Mouse (Mus musculus): ENCODE measurements around the gene Ankrd11.

Gene Ankrd11

DNA sequence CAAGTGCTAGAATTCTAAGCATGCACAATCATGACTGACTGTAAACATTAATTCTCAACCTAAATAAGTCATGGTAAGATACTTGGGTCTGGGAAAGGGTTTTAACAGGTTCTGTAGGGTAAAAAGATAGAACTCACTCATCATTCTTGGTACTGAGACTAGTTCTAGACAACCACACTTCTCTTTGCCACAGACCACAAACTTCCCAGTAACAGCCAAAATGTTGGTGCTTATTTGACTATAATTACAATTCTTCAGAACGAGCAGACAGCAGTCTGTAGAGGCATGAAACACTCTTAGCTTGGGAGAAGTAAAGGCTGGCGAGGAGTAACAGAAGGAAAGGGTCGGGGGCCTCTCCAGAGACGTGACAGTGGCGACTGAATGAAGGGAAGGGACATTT lies 80.0 kb downstream of the Ankrd11 start:
- in situ Hi-C loops (cut with MboI, MseI): loop anchor here in 1 of 2 experiments (5.0 kb wide), 1 partner anchor 230 kb away; no protein-coding TSS in a partner anchor

DNA sequence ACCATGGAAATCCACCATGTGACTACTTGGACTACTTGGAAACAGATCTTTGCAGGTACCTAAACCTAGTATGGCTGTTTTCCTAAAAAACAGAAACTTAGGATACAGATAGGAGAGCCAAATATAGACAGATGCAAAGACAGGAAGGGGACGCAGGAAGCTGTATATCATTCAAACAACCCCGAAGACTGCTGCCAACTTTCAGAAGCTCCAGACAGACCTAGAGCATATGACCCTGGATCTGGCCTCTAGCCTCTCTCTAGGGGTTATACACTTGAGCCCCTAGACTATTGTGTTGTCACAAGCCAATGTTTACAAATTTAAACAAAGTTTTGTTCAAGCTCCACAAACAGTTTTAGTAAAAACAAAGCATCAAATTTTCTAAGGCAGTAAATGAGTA lies 80.6 kb downstream of the Ankrd11 start:
- in situ Hi-C loops (cut with MboI, MseI): loop anchor here in 1 of 2 experiments (5.0 kb wide), 1 partner anchor 231 kb away; no protein-coding TSS in a partner anchor

DNA sequence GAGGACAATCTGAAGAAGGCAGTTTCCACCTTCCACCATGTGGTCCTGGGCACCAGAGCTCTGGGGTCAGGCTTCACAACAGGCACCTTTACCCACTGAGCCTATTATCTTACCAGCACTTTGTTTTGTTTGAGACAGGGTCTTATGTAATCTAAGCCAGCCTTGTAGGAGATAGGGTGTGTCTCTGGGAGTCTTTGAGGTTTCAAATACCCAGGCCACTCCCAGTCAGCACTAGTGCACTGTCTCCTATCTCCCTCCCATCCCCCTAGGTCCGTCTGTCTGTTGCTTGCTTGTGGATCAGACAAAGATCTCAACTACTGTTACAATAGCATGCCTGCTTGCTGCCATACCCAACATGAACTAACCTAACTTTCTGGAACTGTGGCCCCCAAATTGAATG lies 81.1 kb downstream of the Ankrd11 start:
- in situ Hi-C loops (cut with MboI, MseI): loop anchor here in 1 of 2 experiments (5.0 kb wide), 1 partner anchor 231 kb away; no protein-coding TSS in a partner anchor

DNA sequence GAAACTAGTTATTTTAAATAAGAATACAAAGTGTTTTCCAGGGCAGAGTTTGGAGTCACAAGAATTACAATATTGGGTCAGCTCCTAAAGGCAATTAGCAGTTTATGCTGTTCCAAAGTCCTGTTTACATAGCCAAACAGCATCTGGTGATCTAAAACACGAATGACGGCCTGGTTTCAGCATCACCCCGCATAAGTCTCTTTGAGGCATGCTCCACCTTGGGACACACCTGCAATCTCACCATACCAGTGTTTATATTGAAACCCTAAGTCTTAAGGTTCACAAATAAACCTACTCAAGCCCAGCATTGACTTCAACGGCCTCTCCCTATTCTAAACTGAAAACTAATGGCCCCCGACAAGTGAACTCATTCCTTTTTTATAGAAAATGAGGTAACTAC lies 81.8 kb downstream of the Ankrd11 start:
- in situ Hi-C loops (cut with MboI, MseI): loop anchor here in 1 of 2 experiments (5.0 kb wide), 1 partner anchor 232 kb away; no protein-coding TSS in a partner anchor

DNA sequence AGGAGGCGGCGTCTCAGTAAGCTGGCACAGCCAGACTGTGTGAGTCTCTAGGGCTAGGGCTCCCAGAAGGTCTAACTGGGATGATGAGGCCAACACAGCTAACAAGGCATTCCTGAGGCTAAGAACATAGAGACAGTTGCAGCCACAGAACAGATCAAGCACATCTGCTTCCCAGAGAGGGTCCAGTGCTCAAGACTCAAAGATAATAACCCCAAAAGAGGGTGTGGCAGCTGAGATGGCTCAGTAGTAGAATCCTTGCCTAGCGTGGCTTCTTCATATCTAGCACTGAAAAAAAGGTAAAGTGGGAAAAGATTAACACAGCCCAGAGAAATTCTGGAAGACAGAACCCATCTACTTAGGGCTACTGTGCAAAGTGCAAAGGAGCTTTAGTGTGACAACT lies 86.1 kb downstream of the Ankrd11 start:
- in situ Hi-C loops (cut with MboI, MseI): no loop called here

DNA sequence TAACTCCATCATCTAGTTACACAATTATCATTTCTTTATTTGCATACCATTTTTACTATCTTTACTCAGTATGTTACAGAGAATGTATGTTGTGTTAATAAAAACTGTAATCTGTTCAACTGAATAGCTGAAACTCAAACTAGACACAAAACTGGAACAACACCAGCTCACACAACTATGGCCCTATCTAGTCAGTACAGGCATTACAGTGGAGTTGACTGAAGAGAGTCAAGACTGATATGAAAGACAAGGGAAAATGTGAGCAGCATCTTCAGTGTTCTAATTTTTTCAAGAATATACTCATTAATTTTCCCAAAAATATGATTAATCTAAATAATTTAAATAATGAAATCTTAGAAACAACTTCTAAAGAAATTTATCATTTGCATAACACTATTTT lies 86.9 kb downstream of the Ankrd11 start:
- in situ Hi-C loops (cut with MboI, MseI): no loop called here

DNA sequence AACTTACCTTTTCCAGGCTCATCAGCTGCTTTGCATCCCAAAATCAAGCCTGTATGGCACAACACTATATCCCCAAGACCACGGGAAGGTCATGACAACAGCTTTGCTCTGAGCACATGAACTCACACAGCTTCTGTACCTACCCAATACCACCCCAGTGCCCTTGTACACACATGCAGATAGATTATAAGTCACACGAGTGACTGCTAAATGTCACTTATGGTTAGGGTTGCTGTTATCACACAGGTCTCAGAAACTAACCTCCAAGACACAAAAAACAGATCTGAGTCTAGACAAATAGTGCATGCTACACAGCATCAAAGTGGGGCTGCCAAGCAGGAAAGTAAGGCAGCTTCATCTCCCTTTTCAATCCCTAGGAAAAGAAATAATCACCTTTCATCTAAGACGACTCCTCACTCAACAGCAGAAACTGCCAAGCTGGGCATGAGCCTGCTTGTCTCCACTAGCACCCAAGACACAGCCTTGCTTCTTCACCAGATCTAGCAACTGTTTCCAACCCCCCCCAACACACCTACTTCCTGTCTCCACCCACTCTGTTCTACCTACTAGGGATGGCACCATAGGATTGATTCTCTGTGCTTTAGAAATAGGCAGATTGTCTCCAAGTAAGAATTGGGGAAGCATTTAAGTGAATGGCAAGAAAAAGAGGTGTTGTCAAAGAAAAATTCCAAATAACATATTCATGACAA lies 87.8 kb downstream of the Ankrd11 start:
- in situ Hi-C loops (cut with MboI, MseI): loop anchor here in 1 of 2 experiments (5.0 kb wide), 1 partner anchor 37 kb away; no protein-coding TSS in a partner anchor

DNA sequence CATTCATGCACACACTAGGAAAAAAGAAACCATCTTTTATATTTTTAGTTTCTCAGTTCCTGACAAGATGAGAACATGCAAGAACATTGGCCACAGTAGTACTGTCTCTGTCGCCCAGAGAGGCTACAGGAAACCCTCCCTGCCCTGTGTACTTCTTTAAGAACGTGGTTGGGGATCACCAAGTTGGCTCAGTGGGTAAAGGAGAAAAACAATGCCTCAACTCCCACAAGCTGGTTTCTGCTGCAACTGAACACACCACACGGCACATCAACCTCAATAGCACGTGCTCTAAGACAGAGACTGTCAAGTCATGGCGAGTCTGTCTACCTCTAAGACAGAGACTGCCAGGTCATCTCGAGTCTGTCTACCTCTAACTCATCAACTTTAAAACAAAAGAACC lies 89.0 kb downstream of the Ankrd11 start:
- in situ Hi-C loops (cut with MboI, MseI): loop anchor here in 1 of 2 experiments (5.0 kb wide), 1 partner anchor 36 kb away; no protein-coding TSS in a partner anchor

DNA sequence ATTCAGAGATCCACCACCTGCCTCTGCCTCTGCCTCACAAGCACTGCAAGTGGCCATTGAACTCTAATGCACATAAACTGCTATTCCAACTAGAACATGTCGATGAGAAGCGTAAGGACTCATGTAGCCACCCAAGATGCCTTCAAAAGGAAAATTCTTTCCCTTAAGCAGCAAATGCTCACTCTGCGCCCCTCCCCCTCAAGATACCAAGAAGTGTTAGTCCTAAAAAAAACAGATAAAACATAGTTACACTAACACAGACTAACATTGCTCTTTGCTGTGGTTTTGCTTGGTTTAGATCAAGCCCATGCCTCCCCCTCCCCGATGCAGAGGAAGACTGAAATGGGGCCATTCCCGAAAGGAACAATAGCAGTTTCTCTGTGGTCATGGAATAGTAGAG lies 90.6 kb downstream of the Ankrd11 start:
- in situ Hi-C loops (cut with MboI, MseI): loop anchor here in 1 of 2 experiments (5.0 kb wide), 1 partner anchor 34 kb away; no protein-coding TSS in a partner anchor

DNA sequence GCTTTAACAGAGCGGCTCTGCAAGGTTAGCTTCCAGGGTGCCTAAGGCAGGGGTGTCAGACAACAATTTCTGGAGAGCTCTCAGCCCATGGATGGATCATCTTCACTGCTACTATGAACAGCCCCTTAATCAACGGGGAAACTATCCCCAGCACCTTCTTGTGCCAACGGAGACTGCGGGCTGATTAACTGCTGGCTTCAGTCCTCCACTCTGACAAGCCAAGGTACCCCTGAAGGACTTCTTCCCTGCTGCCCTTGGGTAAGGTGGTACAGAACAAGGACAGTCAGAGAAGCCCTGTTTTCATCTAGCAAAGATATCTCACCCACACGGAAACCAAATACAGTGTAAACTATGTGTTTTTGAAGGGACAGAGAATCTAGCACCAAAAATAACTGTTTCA lies 92.4 kb downstream of the Ankrd11 start:
- in situ Hi-C loops (cut with MboI, MseI): loop anchor here in 1 of 2 experiments (5.0 kb wide), 1 partner anchor 32 kb away; no protein-coding TSS in a partner anchor

DNA sequence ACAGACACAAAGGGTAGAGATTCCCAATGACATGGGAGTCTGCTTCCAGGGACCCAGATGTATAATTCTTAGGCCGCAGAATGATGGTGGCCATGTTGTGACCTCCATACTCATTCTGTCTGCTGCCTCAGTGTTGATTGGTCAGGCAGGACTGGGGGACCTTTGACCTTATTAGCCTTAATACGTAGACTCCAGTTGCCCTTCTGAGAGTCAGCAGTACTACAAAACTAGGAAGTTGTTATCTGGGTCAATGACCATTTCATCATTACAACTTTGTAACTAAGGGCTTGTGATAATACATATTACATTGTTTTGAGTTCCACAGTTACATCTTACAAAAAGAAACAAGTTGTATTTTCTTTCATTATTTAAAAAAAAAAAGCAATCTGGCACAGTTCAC lies 96.3 kb downstream of the Ankrd11 start:
- in situ Hi-C loops (cut with MboI, MseI): no loop called here

DNA sequence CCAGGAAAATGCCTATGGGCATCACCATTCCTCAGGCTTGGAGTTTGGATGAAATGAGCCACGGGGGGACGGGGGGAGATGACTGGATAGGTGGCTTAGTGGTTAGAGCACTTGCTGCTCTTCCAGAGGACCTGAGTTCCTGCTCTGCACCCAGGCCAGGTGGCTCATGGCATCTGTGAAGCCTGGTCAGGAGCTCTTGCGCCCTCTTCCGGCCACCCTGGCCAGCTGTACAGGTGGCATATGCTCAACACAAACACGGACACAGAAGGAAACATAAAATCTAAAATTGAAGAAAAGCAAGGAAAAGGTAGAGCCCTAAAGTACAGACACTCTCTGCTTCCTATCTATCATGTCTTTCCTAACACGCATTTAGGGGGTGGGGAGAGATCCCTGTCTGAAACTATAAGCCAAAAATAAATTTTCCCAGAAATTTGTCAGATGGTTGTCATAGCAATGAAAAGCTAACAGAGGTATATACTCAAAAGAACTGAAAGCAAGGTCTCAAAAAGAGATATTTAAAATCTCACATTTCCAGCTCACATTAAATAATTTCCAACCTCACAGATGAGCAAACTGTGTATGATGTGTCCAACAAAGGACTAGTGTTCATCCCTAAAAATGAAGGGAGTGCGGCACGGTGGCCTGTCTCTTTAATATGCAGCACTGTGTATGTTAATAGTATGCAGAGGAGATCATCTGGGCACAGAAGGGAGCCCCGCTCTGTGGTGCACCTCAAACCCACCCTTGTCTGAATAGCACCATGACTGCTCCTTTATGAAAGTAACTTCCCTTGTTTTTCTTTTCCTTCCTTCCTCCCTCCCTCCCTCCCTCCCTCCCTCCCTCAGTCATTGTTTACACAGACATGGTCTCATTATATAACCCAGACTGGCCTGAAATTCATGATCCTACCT lies 99.0 kb downstream of the Ankrd11 start:
- in situ Hi-C loops (cut with MboI, MseI): no loop called here

DNA sequence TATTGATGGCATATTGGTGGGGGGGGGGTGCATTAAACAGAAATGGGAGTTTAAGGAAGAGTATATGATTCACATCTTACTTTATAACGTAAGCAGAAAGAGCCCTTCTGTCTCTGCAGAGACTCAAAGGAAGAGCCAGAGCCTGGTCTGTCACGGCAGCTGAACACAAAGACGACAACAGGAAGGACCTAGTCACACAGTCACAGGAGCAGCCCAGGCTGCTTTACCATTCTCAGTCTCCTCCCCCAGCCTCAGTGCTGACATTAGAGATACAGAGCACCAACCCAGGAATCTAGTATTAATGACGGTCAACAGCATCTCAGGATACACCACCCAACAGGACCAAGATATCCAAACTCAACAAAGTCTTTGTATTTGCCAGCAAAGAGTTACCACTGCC lies 103.5 kb downstream of the Ankrd11 start:
- in situ Hi-C loops (cut with MboI, MseI): no loop called here

DNA sequence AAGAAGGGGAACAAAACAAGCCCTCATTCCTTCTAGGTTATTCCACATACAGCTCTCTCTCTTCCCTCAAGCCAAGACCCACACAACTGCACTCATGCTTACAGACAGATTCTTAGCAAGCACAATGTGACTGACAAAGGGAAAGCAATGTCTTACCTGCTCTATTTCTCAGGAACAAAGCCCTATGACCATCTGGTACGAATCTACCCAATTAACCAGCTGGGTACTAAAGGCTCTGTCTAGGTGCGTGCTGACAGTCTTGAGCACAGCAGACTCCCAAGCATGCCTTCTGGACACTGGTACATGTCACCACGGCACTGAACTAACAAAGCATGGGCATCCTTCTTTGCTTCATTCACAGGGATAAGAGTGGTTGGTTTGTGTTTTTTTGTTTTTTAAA lies 103.9 kb downstream of the Ankrd11 start:
- in situ Hi-C loops (cut with MboI, MseI): no loop called here

DNA sequence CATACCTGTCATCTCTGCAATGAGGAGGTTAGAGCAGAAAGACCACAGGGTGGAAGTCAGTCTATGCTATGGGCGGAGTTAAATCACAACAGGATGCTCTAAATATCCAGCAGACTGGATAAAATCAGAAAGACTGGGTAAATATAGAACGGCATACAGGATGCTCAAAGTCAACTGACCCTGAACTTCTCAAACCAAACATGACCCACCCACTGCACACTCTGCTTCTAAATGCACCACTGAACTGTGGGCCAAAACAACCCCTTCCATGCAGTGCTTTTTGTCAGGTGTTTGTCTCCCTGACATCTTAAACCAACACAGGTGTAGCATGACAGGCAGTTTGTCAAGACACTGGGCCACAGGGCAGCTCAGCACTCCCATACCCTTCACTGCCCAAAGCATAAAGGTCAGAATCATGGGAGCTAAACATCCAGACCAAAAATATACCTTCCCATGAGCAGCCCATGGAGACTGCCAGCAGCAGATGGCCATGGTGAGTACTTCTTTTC lies 104.5 kb downstream of the Ankrd11 start:
- in situ Hi-C loops (cut with MboI, MseI): no loop called here

DNA sequence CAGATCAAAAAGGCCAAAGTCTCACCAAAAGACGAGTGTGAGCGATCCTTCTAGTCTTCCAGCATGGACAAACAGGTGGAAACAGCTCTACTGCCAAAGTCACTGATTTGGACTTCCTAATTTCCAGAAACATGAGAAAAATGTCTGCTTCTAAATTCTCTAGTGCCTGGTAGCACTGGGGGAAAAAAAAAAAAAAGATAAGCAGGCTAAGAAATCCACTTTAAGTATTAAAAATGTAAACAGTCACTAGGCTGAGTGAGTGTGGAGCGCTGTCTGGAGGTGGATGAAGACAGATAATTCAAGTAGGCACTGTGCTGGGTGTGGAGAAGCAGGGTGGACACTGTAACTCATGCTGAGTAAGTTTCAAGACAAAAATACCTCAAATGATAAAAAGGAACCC lies 106.2 kb downstream of the Ankrd11 start:
- in situ Hi-C loops (cut with MboI, MseI): no loop called here

DNA sequence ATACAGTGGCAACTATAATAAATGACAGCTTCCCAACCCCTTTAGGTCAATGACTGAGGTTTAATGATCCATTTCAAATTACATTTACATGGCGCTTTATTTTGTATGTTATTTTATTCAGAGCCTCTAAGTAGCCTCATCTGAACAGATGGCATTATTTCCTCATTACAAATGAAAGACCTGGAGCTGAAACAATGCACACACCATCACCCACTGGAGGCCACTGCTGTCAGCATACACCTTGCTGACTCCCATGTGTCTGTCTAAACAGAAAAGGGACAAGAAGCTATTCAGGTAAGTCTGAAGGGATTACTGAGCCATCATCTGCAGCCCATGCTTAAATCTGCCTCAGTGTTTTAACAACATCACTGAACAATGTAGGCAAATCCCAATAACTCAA lies 107.0 kb downstream of the Ankrd11 start:
- in situ Hi-C loops (cut with MboI, MseI): no loop called here

DNA sequence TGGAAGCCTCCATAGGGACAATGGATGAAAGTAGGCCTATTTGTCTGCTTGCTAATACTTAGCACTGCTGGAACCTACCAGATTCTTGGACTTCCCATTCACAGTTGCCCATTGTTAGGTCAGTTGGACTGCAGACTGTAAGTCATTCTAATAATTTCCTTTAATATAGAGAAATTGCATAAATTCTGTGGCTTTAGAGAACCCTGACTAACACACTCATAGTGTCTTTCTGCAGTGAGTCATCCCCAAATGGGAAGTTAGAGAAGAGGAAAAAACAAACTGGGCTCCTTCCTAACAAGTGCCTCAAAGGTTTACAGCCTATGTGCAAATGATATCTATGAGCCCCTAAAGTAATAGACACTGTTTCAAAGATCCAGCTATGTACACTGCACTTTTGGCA lies 108.1 kb downstream of the Ankrd11 start:
- in situ Hi-C loops (cut with MboI, MseI): no loop called here

DNA sequence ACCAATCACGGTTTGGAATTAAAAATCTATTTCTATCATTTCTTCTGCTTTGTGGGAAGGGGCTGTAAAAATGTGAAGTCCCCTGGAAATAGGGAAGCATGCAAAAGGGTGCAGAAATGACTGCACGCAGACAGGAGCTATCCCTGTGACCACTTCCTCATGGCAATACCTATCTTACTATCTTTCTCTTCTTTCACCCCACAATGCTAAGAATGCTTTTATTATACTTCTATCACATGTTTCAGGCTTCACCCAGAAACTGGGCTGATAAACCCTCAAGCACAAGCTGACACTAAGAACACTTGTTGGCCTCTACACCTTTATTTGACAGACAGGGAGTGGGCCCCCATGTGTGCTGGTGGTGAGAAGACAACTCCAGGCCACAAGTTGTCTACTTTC lies 109.5 kb downstream of the Ankrd11 start:
- in situ Hi-C loops (cut with MboI, MseI): no loop called here

DNA sequence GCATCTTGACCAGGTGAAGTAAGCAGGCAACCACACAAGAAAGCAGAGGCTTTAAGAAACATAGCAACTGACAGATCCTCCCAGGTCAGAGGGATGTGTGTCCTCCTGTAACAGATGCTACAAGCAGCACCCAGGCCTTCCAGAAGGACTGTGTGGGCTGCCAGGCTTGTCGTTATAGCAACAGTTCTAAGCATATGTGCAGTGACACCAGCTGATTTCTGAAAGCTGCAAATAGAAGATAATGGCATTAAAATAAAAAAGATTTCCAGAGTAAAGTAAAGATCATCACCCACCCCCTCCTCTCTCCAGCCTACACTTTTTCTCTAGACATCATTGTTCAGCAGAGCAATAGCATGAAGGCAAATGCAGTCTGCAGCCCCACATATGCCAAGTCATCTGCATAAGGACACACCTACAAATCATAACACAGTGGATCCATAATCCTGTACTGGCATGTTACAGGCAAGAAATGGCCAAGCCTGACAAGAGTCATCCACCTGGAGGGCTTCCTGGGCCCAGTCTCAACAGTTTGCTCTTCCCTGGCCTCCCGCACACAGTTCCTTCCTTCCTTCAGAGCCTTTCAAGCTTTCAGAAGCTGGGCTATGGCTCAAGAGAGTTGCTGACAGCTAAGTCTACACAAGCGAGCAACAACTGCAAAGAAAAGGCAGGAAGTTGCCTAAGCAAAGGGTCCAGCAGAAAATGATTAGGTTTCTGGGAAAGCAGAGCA lies 110.1 kb downstream of the Ankrd11 start:
- in situ Hi-C loops (cut with MboI, MseI): no loop called here

DNA sequence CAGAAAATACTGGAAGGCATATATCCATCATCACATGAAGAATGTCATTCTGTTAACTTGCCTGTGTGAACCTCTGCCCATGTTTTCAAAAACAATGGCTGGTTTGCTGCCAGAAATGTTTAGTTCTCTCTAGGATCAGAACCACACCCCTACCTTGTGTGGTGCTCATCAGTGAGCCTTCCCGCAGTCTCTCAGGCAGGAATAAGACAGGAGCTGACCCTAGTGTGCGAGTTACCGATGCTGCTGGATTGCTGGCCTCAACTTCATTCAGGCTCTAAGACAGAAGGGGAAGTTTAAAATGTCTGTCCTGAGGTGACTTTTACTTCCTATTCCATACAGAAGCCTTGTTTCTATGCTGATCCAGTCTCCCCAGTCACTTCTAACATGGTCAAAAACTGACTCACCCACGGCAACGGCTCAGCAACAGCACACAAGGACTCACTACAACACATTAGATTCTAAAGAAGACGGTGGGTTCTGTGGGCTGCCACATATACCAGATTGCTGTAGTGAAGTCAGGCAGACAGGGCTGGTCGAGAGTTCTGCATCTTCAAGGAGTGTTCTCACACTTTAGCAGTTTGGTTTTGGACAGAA lies 113.3 kb downstream of the Ankrd11 start:
- in situ Hi-C loops (cut with MboI, MseI): no loop called here

Data from T-helper 17 cell (primary cell).